Mouse (Mus musculus) cortical plate, adult 2 months (tissue): ENCODE results near the gene Zfp110.

ENCODE experiments used
- CTCF ChIP-seq: fragments of 200-500 bp; IDR thresholded peaks from 2 replicates; pipeline ENCODE4 v1.5.1; 2011; ENCODE audit warnings: mild to moderate bottlenecking, control low read depth, low read length; ENCODE audit not compliant: insufficient read depth; ENCODE audit errors: extremely low read depth
- POLR2A ChIP-seq: fragments of 200-500 bp; IDR thresholded peaks from 2 replicates; pipeline ENCODE4 v1.6.1; 2011; ENCODE audit warnings: mild to moderate bottlenecking, low read length, control low read depth; ENCODE audit not compliant: insufficient read depth; ENCODE audit errors: extremely low read depth

GRCm38 (mm10) chr7:12874301-12874700 lies 39.7 kb downstream of the Zfp110 start:
- no peak for TF ChIP-seq CTCF
- TF ChIP-seq POLR2A, result no peak
